Mouse (Mus musculus): ENCODE measurements around the gene Sympk.
A peak's percentile ranks its signal among the peaks of the same experiment; 100 is the strongest.

The Sympk gene

DNA sequence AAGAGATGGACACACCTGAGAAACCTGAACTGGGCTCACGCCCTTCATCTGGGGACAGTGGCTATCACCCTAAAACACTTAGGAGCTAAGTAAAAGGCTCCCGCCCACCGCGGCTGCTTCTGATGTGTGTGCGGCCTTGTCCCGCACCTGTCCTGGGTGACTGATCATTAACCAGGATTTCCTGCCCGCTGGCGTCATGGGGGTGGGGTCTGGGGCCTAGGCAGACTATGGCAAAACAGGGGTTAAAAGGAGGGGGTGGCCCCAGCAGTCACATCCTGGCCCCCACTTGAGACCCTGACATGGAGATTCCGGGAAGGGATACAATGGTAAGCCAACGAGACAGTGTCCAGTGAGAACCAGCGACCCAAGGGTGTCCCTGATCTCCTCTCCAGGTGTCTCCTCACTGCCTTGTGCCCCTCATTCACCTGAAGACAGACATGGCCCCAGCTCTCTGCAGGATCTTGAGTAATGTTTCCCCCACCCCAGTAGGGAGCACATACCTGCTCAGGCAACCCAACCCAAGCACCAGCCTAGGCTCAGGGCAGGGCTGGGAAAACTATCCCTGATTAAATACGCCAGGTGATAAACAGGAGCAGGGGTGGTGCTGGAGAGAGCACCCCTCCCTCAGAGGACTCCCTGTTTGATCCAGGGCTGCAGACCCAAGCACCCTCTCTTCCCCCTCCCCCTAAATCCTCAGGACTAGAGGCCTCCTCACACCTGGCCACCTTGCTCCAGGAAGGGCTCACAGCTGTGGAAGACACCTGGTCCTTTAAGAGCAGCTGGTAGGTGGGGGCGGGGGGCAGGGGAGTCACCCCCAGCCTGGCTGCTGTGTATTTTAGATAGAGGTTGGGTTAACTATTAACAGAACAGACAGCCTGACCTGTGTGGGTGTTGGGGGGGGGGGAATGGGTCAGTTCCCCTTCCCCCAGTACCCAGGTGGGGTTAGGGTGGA lies 16.9 kb upstream of the Sympk start:
- no peak for DNase-seq (ENCODE audit: low spot score in 2 of 2)

DNA sequence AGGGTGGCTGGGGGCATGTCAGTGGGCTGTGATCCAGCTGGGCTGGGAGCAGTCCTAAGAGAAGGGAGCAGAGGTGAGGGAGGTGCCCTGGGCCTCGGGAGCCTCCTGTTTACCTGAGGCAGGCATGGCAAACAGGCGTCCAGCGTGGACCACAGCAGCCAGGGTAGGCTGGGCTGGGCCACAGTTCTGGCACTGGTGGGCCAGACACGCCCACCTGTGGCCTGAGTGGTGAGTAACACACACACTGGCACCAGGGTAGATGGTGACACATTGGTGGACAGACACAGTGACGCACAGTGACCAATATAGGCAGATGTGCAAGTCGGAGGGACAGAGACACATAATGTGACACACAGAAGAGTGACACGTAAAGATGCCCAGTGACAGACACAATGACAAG lies 13.6 kb upstream of the Sympk start:
- no peak for DNase-seq (ENCODE audit: low spot score in 2 of 2)

DNA sequence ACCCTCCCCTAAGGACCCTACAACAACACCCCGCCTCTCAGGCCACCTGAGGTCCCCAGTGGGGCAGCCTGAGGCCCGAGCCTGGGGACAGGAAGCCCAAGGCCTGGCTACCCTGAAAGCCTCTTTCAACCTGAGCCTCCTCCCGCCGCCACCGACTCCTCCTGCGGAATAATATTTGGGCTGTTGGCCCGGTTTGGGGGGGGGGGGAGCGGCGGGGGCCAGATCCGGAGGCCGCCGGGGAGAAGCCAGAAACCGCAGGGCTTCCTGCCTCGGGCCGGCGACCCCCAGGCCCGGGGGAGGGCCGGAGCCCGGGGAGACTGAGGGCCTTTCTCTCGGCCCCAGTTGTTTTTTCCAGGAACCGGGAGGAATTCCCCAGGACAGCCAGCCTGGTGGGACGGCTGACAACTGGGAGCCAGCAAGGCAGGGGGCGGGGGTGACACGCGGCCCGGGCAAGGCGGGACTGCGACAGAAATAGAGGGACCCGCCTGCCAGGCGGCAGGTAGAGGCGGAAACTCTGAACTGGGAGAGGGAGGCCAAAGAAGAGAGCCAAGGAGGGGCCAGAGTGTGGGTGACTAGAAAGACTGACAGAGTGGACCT lies 12.1 kb upstream of the Sympk start:
- no peak for DNase-seq (ENCODE audit: low spot score in 2 of 2)

DNA sequence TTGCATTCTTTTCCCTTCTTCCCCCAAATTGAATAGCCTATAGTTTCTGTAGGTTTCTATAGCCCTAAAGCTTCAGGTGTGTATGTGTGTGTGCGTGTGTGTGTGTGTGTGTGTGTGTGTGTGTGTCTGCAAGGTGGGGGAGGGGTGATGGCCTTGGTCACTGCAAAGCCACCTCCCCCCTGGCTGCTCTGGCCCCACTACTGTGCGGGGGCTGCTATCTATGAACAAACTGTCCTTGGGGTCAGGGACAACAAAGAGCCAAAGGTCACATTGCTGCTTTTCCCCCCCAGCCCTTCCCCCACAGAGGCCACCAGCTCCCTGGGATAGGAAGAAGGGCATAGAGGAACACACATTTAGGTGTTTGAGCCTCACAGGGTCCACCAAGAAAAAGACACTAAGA lies 11.3 kb upstream of the Sympk start:
- no peak for DNase-seq (ENCODE audit: low spot score in 2 of 2)

DNA sequence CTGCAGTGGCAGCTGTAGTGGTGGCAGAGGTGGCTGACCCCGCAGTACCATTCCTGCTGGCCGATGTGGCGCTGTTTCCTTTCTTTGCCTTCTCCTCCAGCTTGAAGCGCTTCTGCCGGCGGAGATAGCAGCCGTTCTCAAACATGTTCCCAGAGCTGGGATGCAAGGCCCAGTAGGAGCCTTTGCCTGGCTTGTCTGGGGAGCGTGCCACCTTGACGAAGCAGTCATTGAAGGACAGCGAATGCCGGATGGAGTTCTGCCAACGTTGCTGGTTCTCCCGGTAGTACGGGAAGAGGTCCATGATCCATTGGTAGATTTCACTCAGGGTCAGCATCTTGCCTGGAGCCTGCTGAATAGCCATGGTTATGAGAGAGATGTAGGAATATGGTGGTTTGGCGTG lies 9.7 kb upstream of the Sympk start:
- no peak for DNase-seq (ENCODE audit: low spot score in 2 of 2)

DNA sequence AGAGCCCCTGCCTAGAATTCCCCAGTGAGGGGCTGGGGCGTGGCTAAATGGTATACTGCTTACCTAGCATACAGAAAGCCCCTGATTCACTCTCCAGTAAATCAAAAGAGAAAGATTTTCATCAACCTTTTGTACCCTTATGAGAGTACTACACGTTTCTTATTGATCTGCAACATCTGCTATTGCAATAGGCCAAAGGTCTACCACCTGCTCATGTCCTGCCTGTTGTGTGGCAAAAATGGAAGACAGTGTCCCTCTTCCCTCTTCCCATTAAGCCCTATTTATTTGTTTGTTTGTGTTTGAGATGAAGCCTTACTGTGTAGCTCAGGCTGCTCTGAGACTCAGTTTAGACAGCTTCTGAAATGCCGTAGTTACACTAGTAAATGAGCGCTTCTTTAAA lies 8.1 kb upstream of the Sympk start:
- DNase-seq (ENCODE audit: low spot score in 2 of 2), result no peak

DNA sequence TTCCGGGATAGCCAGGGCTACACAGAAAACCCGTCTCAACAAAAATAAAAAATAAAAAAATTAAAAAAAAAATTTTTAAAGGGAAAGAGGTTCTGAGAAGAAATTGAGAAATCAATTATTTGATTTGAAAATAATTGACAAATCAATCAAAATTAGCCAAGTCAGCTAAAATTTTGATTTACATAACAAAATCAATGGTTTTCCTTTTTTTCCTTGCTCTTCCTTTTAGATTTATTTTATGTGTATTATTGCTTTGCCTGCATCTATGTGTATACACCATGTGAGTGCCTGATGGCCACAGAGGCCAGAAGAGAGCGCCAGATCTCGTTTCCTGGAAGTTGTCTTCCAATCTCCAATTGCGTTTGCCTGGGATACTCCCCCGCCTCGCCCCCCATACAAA lies 6.3 kb upstream of the Sympk start:
- DNase-seq (ENCODE audit: low spot score in 2 of 2), result no peak

DNA sequence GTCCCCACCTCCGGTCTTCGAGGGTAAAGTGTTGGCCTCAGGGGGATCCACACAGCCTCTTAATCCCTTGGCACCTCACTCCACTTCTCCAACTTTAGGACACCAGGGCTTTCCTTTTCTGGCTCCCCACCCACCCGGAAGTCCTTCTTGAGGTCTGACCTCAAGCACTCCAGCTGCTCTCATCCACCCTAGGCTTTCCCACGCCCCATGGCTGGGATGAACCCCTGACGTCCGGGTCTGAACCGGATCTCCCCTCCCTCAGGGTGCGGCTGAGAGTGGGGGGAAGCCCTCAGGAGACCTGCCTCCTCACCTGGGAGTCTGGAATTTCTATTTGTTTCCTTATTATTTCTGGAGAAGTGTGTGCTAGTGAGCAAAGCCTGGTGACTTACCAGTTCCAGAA lies 3.1 kb upstream of the Sympk start:
- no peak for DNase-seq (ENCODE audit: low spot score in 2 of 2)

DNA sequence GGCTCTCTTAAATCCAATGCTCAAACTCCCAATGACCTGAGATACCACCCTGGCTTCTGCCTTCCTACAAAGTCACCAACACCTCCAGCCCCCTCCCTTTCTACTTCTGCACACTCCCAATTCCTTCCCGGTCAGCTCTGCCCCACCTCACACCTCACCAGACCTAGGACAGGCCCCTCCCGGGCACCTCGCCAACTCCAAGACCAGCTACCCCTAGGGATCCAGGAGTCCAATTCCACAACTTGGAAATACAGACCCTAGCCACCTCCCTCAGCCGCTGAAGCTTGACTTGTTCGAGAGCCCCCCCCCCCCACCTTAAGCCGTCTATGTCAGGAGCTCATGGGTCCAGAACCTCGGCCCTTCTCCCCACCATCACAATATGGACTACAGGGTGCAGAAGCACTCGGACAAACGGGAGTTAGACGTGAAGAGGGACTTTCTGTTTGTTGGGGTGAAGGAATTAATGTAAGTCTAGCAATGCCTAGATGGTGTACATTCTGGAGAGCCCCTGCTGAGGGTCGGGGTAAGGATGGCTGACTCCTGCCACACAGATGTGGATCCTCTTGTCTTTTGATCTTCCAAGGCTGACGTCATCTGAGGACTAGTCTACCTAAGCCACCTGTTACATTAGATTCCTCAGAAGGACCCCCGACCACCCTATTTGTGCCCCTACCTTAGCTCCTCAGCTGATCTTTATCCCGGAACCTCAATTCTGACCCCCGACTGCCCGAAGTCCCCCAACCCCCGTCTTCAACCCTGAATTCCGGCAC lies 1.8 kb upstream of the Sympk start:
- no peak for DNase-seq (ENCODE audit: low spot score in 2 of 2)

DNA sequence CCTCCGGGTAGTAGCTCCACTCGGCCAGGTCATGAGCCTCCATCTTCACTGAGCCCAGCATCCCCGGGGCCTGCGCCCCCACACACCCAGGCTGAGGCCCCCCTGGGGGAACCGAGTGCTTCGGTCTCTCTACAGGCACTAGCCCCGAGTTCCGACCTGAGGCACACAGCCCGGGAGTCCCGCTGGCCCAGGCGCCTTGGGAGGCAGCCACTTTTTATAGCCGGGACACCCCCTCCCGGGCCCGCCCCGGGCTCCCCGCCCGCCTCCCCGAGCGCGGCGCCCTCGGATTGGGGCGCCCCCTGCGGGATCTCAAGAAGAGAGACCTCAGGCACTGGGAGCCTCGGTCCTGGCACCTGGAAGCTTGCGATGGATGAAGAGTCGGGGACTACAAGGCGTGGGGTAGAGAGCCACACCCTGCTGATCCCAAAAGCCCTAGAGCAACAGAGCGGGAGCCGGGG lies 791 bp upstream of the Sympk start, which contains the start of gene Foxa3:
Gene Foxa3, minus strand, starts transcription at position 182 of the 458 bp plus-strand sequence.
- peak; percentile 40 to 52 for DNase-seq (ENCODE audit: low spot score in 2 of 2)

DNA sequence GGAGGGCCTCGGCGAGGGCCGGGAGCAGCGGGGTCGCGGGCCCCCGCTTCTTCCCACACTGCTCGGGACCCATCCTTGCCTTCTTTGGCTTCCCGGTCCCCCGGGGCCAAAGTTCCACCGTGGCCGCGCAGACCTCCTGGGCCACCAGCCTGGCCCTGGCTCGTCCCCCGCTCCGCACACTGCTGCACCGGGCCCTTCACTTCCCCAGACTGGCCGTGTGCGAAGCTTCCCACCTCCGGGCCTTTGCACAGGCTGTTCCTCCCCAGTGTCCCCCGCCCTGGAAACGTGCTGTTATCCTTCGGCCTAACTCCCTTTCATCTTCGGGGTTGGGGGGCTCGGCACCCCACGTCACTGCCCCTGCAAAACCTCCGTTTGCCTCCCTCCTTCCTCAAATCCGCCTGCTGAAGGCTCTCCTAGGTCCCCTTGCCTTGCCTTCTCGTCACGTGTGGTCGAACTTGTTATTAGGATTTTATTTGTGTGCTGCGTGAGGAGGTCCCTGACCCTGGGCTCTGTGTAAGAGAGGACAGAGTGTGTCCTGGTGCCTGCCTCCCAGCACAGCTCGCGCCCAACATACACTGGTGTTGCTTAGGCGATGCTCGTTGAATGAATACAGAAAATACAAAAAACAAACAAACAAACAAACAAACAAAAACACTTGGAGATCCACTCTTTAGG lies 541 bp downstream of the Sympk start:
- DNase-seq (ENCODE audit: low spot score in 2 of 2), result peak in 1 of 2 experiments; percentile 62

DNA sequence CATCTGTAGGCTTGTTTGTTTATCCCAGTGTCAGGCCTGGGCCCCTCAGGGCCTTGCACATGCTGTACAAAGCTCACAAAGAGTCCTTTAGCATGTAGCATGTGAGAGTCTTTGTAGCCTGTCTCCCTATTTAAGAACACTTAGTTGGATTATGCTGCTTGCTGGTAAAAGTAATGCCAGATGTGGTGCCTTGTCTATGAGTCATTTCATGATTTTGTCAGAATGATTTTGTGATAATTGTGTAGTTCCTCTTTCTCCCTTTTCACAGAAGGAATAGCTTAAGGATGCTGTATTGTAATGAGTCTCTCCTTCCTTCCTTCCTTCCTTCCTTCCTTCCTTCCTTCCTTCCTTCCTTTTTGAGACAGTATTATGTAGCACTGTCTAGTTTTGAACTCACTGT lies 3.9 kb downstream of the Sympk start:
- no peak for DNase-seq (ENCODE audit: low spot score in 2 of 2)

DNA sequence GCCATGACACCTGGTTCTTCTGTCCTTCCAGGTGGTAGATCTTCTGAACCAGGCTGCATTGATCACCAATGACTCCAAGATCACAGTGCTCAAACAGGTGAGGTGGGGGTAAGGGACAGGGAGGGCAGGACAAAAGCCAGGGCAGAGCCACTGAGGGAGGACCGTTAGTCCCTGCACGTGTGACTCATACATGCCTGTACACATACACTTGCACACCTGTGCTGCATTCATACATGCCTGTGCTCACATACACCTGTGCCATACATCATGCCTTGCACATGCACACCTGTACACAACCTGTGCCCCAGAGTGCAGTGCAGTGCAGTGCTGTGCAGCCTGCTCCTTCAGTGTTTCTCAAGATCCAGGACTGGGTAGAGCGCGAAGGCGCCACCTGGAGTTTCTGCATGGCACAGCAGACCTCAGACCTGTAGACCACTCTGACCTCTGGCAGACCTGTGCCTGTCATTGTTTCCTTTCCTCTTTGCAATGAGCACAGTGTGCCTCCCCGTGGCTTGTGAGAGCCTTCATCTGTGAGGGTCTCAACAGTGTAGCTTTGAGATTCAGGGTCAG lies 5.0 kb downstream of the Sympk start:
- peak; percentile 33 to 66 for DNase-seq (ENCODE audit: low spot score in 2 of 2)

DNA sequence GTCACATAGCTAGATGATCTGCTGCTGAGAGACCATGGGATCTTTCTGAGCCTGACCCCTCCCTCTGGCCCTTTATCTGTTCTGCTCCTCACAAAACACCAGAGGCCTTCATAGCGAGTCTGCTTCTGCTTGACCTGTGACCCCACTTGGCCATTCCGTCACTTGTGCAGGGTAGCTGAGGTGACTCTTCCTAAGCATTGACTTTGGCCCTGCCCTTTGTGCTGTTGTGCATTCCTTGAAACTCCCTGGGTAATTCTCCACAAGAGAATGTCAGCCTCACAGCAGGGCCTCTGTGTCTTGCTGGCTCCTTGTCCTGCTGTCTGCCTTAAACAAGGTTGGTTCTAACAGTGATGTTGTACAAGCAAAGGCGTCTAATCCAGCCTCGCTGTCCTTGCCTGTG lies 7.5 kb downstream of the Sympk start:
- no peak for DNase-seq (ENCODE audit: low spot score in 2 of 2)

DNA sequence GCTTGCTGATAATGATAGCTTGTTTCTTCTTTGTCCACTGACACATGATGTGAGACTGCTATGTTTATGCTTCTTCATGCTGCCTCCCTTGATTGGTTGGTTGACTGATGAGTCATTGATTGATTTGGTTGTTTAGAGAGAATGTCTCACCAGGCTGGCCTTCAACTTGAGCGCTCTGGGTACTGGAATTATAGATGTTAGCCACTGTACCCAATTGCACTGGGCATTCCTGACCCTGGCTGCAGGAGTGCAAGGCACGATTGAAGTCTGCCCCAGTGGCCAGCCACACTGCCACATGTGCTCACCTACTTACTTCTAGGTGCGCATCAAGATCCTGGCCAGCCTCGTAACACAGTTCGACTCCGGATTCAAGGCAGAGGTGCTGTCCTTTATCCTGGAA lies 20.4 kb downstream of the Sympk start:
- no peak for DNase-seq (ENCODE audit: low spot score in 2 of 2)

DNA sequence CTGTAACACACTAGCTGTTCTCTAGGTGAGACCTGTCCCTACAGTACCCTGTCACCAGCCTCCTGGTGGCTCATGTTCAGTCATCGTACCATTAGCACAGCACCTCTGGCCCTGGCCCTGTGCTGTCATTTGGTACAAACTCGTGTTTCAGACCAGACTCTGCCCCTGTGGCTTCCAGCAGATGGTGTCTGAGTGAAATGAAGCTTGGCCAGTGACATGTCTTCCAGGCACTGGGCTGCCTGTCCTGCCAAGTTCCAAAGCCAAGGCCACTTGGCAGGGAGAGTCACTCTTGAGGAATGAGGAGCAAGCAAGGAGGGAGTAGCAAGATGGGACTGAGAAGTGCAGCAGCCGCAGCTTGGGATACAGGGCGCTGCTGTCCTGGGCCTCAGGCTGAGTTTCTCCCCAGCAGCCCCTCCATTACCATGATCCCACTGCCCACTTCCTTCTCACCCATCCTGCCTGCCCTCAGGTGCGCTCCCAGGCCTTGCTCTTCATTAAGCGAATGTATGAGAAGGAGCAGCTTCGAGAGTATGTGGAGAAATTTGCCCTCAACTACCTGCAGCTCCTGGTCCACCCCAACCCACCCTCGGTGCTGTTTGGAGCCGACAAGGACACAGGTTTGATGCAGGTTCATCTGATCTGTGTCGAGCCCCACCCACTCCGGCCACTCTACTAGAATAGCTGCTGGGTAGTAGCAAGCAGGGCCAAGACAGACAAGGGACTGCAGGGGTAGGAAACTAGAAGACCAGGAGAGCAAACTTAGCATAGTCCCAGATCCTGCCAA lies 22.3 kb downstream of the Sympk start:
- no peak for DNase-seq (ENCODE audit: low spot score in 2 of 2)

DNA sequence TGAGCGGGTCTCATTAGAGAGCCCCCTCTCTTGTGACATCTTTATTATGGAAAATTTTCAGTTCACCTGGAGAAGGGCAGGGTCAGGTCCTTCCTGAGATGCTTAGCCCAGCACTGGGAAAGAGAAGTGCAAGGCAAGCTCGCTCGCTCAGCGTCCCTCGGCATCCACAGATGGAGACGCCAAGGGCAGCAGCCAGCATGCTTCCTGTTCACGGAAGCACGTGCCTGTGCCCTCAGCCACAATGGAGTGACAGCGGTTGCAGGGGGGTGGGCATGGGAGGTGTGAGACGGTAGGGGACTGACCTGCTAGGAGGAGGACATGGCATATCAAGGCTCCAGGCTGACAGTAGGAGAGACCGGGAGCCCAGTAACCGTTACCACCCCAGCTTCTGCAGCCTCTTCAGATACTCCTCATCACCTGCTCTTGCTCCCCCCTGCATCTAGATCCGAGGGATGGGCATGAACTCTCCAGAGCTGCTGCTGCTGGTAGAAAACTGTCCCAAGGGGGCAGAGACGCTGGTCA lies 23.9 kb downstream of the Sympk start:
- no peak for DNase-seq (ENCODE audit: low spot score in 2 of 2)

DNA sequence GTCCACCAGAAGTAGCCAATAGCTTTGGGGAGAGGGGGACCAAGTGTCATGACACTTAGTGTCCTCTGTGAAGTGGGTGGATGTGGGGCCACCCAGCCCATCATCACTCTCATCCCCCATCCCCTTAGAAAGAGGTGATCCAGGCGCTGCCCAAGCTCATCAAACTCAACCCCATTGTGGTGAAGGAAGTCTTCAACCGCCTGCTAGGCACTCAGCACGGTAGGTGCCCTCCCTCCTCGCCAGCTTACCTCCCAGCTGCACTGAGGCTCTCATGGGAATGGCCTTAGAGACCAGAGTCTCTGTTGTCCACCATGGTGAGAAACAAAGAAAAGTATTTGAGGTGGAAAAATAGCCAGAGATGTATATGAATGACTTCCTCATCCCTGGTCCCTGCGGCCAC lies 25.1 kb downstream of the Sympk start:
- DNase-seq (ENCODE audit: low spot score in 2 of 2), result no peak

DNA sequence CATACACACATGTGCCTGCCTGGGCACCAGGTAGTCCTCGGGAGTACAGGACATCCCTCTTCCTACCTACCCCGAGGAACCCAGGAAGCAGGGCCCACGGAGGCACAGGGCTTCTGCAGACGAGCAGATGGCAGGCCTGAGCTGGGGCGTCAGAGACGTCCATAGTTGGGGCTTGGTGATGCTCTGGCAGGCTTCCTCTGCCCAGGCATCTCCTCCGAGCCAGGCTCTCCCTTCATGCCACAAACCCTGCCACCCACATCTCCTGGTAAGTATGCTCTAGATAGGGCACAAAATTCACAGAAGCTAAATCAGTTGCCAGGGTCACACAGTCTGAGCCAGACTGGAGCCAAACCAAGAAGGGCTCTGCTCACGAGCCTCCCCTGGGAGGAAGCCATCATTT lies 26.0 kb downstream of the Sympk start:
- no peak for DNase-seq (ENCODE audit: low spot score in 2 of 2)

DNA sequence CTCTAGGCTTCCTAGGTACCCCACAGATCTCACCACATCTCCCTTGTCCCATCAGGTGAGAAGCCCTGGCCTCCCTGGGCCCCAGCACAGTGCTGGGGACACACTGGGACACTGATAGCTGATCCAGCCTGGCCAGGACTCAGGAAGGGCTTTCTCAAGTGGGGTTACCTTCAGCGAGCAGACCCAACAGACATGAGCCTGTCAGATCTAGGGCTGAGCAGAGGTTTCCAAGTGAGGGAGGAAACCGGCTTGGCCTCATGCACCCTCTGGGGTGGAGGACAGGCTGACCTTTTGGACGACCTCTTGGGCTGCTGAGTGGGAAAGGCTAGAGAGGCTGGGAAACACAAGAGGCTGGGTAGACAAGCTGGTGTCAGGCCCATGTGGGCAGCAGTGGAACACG lies 27.0 kb downstream of the Sympk start:
- no peak for DNase-seq (ENCODE audit: low spot score in 2 of 2)

Measured in thymus, postnatal 10 days (tissue).